Mouse (Mus musculus) T-helper 1 cell (primary cell): ENCODE measurements around the gene Atp6v1a.

Experiments used
- in situ Hi-C: fragments of 300-600 bp; cut with MboI, MseI; formaldehyde crosslinking; loops from one replicate; pipeline ENCODE4 v1.15.1; 2025; ENCODE audit warnings: high pct_unique_total_duplicates

The Atp6v1a gene

DNA sequence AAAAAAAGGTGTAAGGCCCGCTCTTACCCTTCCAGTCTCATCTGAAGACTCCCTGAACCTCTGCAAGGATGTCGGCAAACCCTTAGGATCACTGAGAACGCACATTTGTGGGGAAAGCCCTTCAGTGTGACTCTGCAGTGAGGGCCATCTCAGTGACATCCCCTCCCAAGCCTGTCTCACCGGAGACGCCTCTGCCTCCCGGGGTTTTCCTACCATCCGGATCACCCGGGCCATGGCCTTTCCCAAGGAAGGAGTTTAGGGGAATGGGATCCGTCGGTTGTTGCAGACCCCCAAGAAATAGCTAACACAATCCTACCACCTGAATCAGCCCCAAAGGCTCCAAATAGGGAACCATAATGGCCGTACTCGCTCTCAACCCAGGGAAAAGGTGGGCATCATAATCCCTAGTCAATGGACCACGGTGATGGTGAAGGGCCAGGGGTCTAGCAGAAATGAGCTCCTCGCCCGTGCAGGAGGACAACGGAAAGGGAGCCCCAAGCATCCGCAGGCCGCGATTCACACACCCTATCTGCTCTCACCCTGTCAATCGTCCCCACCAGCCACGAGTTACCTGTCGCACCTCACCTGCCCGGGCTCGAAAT lies 1.0 kb downstream of the Atp6v1a start:
- in situ Hi-C loops = no loop called here

DNA sequence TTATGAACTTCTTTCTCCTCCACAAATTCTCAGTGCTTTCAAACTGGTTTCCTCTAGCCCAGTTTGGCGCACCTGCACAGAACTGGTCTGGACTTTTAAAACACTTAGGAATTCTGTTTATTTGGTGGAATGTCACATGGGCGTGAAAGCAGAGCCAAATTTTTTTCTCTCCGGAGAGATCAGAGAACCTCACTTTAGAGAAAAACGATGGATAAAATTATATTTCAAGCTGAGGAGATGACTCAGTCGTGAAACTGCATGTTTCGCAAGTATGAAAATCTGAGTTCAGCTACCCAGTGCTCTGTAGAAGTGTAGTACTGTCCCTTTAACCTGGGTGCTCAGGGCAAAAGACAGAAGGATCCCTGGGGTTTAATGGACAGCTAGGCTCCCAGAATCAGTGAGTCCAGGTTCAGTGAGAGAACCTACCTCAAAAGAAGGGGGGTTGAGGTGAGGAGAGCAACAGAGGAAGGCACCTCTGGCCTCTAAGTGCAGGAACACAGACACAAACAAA lies 2.9 kb downstream of the Atp6v1a start:
- in situ Hi-C loops = no loop called here

DNA sequence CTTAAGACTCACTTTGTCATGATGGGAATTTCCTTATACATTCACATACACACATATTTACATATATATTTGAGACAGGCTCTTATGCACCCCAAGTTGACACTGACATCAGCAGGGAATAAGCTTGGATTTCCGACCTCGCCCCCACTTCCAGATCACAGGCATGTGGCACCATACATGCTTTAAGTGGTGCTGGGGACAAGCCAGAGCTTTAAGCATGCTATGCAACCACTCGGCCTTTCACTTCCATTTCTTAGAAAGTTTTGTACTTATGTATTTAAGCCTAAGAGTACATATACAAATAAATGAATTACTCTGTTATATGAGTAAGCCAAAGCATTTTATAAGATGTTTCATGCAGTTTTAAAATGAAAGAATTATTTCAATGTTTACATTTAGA lies 6.3 kb downstream of the Atp6v1a start:
- in situ Hi-C loops = no loop called here

DNA sequence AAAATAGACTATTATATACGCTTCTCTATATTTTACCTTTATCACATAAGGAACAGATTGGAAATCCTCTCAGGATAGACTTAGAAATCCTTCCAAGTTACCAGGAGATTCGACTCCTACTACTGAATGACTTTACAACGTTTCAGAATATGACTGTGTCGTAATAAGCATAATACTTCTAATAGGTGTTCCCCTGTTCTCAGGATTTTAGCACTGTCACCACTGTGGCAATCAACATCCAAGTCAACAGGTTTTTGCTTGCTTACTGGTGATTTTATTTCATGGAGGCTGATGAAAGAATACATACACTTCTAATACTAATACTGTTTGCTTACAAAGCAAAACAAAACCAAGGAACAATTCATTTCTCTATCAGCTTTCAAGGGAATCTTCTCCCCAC lies 7.2 kb downstream of the Atp6v1a start:
- in situ Hi-C loops = no loop called here

DNA sequence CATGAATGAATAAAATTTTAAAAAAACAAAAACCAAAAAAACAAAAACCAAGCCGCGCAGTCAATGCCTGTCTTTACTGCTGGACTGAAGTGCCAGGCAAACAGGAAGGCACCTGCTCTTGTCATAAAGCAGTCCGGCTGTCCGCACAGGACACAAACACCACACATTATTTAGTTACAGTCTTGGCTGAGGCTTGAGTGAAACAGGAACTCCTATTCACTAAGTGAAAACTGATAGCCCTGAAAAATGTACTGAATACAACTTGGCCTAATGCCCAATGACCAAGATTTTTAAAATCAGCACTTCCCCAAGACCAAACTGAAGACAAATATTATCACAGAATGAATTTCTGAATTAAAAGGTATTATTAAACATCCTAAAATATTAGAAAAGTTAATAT lies 13.1 kb downstream of the Atp6v1a start:
- in situ Hi-C loops = no loop called here

DNA sequence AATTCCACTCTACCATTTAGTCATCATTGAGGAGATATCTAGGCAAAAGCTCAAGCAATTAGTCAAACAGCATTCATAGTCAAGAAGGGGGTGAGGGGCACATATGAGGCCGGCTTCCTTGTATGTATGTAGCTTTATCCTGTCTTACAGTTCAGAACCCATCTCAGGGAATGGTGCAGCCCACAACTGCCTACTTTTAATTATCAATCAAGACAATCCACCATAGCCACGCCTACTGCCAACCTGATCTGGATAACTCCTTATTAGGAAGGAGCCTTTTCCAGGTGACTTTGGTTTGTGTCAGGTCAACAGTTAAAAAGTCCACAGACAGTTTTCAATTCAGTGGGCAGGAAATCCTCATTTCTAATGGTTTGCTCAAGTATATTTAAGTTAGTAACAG lies 14.1 kb downstream of the Atp6v1a start:
- in situ Hi-C loops = no loop called here

DNA sequence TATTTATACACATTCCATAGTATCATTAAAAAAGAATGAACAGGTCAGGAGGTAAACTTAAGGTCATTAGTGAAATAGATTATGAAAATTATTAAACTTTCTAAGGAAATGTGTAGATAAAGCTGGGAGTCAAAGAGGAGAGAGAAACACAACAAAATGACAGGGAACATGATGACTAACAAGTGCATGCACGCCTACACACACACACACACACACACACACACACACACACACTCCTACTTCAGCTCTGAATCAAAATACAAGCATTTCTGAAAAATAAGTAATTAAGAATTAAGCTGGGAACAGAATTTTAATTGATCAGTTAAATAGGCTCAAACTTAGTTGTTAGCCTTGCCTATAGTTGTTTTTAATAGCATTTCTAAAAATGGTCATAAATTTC lies 14.8 kb downstream of the Atp6v1a start:
- in situ Hi-C loops = no loop called here

DNA sequence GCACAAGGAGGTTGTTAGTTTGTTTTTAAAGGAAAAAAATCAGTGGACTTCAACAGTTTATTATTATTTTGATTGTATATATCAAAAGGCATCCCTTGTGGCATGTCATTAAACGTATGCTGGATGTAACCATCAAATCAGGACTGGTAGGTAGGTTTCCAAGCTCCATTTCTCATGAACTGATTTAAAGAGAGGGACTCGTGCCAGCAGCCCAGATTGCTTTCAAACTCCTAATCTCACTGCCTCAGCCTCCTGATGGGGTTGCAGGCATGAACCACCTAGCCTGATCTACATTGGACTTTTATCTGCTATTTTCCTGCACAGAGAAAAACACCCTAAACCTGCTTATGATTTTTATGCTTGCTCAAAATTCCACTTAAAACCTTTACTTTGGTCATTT lies 15.7 kb downstream of the Atp6v1a start:
- in situ Hi-C loops = no loop called here

DNA sequence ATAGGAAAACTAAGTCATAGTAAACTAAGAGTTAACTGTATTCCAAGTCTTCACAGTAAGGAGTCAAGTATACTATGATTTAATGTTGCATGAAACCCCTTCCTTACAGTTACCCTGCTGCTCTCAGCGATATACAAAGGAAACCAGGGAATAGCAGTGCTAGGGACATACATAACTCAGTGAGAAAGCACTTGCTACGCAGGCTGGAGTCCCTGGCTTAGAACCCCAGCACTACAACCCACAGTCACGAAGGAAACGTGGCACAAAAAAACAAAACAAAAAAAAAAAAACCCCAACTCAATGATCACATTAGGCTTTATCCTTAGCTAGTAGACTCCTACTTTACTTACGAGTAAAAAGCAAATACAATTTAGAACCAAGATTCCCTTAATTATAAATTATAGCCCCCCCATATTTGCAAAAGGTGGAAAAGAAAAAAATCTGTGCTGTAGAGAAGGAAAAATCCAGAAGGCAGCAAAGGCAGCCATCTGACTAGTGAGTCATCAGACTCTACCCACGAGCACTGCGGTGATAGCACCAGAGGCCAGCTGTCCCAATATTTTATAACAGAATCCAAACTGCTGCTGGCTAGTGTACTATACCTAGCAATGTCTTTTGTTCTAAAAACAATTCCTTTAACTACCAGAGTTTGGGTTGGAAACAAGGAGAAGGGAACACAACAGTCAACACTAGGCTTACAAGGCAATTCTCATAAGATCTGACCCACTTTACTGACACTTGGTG lies 16.4 kb downstream of the Atp6v1a start:
- in situ Hi-C loops = no loop called here

DNA sequence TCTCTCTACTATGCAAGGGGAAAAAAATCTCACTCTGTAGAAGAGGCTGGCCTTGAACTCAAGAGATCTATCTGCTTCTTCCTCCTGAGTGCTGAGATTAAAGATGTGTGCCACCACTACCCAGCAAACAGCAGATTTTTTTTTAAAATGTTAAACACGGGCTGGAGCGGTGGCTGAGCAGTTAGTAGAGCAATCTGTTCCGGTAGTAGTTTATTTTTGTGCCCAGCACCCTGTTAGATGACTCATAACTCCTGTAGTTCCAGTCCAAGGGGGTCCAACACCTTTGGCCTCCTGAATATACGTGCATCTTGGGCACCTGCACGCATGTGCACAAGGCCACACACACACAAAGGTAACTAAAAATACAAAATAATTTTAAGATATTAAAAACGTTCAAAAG lies 16.9 kb downstream of the Atp6v1a start:
- in situ Hi-C loops = no loop called here

DNA sequence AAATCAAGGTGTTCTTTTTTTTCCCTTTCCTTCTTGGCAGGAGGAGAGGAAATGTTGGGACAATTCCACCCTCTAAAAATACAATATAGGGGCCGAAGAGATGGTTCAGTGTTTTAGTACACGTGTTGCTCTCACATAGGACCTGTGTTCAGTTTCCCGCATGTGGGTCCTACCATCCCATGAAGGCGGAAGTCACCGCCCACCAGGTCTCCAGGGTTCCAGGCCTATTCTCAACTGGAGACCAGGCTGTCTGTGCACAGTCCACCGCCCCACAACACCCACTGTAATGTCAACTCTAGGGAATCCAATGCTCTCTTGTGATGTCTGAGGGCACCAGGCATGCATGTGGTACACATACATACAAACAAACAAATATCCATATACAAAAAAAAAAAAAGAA lies 17.4 kb downstream of the Atp6v1a start:
- in situ Hi-C loops = no loop called here

DNA sequence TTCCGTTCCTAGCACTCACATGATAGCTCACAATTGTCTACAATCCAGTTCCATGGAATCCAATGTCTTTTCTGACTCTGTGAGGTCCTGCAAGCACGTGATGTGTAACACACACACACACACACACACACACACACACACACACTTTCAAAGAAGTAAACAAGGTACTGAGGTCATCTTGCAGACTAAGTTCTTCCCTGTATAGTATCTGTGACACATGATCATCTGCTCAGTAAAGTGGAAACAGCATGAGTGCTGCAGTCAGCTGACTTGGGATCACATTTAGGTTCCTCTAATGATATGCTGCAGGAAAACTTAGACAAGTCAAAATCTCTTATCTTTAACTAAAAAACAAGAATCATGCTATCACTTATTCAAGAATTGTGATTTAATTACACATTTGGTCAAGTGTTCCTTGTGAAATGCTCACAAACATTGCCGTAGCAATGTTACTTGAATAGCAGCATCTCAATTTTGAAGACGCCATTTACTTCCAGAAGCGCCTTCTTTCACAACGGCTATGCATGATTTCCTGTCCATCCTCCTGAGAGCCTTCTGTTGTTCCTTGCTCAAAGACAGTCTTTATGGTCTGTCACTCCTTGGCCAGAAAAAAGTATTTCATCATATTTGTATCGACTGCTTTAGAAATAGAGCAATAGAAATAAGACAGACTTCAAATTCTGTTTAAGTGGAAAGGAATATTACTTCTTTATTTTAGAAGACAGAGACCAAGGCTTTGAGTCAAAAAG lies 19.6 kb downstream of the Atp6v1a start:
- in situ Hi-C loops = no loop called here

DNA sequence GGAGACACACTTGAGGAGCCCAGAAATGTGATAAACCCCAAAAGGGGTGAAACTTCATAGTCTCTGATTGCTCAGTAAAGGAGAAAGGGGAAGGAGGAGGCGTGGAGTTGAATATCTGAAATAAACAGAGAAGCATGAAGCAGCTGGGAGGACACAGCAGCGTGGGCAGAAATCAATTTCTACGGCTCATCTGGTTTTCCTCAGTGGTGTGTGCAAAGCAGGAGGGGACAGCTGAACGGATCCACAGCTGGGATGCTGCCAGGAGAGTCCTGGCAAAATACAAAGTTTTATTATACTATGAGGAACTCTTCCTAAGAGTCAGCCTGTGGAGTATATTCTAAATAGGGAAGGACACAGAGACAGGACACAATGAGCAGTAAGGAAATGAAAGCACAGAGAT lies 30.5 kb downstream of the Atp6v1a start:
- in situ Hi-C loops = no loop called here

DNA sequence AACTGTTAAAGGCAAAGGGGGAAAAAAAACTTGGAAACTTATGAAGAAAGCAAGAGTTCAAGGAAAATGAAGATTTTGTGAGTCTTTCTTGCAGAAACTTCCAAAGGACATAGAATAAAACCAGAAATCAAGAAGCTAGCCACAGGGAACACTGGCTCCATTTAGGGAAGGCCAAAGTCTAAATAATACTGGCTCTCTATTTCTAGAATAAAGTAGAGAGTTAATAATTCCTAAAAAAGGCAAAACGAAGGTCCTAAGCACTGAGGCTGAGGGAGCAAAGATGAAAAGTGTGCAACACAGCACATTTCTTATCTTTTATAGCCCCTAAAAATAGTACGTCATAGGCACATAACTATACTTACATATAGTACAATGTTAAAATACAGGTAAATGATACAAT lies 34.3 kb downstream of the Atp6v1a start:
- in situ Hi-C loops = no loop called here

DNA sequence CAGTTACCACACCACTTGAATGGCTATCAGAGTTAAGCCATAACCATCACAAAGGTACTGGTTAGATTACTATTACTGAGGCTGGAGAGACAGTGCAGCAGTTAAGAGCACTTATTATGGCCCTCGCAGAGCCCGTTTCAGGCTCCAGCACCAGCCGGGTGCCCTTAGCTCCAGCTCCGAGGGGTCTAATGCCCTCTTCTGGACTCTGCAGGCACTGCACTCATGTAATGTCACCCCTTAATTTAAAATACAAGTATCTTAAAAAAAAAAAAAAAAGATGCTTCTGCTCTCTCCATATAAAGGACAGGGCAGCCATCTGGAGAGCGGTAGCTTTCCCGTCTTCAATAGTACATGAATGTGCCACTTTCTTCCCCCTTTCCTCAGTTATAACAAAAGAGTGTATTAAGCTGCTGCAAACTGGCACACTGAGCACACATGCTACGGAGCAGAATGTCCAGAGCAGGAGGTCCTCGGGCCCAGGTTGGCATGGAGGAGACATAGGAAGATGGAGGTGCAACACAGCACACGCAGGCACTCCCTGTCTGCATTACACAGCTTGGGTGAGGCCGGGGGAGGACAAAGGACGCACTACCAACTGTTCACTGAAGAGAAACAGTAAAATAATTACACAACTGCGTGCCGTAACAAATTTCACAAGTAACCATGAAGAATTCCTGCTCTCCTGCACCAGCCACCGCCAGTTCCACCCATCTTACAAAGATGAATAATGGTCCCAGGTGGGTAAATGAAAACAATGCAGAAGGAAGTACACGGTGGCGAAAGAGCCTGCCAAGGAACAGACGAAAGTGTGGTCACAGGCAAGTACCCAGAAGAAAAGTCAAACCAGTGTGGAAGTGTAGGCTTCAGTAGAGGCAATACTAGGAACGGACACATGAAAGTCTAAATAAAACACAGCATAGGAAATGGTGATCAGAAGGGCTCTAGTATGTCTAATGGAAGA lies 35.4 kb downstream of the Atp6v1a start:
- in situ Hi-C loops = no loop called here

DNA sequence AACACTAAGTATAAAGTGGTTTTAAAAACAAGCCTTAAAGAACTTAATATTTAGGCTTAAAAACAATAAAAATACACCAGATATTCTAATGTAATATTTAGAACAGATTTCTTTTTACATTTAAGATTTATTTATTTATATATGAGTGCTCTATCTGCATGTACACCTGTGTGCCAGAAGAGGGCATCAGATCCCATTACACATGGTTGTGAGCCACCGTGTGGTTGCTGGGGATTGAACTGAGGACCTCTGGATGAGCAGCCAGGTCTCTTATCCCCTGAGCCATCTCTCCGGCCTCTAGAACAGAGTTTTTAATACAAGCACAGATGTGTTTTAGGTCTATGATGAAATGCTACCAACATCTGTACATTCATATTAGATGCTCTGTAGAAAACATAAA lies 36.6 kb downstream of the Atp6v1a start:
- in situ Hi-C loops = no loop called here

DNA sequence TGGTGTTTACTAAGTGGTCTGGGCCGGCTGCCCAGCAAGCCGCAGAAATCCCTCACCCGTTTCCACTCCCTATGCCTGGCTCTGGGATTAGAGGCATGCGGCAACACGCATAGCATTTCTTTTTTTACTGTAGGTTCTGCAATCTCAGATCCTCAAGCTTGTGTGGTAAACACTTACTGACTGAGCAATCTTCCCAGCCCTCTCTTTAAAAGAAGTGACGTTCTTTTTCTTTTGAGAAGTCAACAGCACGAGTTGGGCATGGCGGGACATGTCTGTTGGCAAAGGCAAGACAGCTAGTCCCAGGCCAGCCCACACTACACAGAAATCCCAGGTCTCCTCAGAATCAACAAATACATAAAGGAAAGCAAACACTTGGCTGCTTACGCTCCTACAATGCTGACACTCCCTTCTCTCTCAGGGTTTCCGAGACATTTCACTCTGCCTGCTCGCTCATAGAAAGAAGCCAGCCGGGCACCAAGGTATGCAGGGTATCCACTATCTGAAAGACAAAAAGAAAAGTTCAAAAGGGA lies 38.3 kb downstream of the Atp6v1a start:
- in situ Hi-C loops = no loop called here

DNA sequence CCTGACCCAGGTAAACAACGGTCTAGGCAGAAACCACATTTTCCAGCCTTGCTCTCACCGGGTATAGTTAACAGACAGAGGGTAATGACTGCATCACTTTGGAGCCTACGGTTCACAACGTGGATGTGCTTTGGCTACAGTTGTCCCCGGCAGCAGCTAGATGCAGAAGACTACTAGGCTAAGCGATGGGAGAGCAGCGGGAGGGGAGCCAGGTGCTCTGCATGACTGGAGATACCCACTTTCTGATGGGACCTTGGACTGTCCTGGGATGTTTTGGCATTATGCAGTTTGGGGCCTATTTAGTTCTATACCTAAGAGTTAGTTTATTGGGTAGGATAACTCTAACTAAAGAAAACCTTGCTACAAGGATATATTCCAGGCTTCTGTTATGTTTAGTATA lies 40.1 kb downstream of the Atp6v1a start:
- in situ Hi-C loops = loop anchor here (10.0 kb wide), 1 partner anchor 1365 kb away; no protein-coding TSS in a partner anchor

DNA sequence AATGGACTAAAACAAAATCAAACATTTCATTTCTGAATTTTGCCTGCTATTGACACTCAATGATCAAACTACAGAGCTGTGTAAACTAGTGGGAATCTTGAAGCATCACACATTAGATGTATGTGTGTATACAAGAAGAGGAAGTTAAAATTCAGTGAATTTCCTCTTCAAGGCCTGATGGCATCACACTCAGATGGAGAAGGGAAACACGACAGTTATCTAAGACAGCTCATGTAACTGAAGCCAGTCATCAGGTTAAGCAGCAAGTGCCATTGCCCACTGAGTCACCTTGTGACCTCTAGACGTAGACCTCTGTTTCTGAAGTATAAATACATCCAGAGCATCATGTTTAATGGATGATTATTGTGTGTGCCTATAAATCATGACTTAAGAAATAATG lies 51.9 kb downstream of the Atp6v1a start:
- in situ Hi-C loops = no loop called here

DNA sequence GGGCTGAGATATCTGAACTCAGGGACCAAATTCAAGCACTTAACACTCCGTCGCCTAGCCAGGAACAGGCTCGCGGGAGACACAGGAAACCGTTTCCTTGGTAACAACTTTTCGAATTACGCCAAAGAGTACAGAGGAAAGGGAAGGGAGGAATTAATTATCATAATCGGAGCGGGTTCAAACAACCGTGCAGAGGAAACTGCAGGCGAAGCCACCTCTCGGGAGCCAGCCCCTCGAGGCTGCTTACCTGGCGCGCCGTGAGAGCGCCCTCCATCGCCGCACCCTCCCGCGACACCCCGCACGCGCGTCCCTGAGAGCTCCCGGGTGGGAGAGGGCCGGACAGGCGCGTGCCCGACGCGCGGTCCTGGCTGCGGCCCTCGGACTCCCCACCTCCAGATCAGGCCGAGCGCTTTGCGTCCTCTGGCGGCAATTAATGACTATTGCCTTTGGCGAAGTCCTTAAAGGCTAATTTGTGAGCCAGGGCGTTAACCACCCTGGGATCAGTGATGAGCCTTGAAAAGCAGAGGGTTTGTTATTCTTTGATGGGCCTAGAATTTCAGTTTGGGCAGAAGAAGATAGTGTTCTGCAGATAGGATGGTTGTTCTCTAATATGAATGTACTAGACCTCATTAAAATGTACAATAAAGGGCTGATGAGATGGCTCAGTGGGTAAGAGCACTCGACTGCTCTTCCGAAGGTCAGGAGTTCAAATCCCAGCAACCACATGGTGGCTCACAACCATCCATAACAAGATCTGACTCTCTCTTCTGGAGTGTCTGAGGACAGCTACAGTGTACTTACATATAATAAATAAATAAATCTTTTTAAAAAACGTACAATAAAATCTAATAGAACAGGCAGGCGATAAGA lies 76.2 kb downstream of the Atp6v1a start, which contains the start of gene Gramd1c:
Gene Gramd1c, minus strand, starts transcription at position 321 of the 870 bp plus-strand sequence.
- in situ Hi-C loops = no loop called here
